ENCODE assay signal across 11 mouse cellular contexts in genomic region chr5:103261406-103261805, GRCm38 (mm10). TPM values are rescaled to one million over a fixed set of nuclear protein-coding genes. Genes with fewer than 3 reads are reported as not detected.
DNase-seq lines count a peak whose midpoint lies in the region; ATAC-seq and TF ChIP-seq lines count a peak whose summit lies in the region.
"Had no signal": no experiment of that assay in that cellular context is flagged by ENCODE, and none has a peak within 500 bp of the region (broad histone marks: within the 10 kb centered on the region; RNA-seq: fewer than 3 reads in every experiment).

No protein-coding gene starts in this region.

- H3K4me2 ChIP-seq in midbrain, postnatal 0 days (ENCODE audit: low read depth, low read length, poor library complexity, severe bottlenecking), result no peak overlapping the region
- H3K4me2 ChIP-seq in midbrain, embryonic 13.5 days (replicated peaks), result no peak overlapping the region
- H3K4me2 ChIP-seq in hindbrain, embryonic 16.5 days (ENCODE audit: low read length), result no peak overlapping the region
- H3K4me2 ChIP-seq: neural tube, embryonic 15.5 days had no signal

- H3K27me3 ChIP-seq in midbrain, postnatal 0 days (ENCODE audit: insufficient read depth, low read length), result no peaks in the 10 kb centered on the region
- H3K27me3 ChIP-seq in midbrain, embryonic 13.5 days, result no peaks in the 10 kb centered on the region
- no peaks in the 10 kb centered on the region for H3K27me3 ChIP-seq in hindbrain, embryonic 16.5 days (replicated peaks; ENCODE audit: control insufficient read depth, insufficient read depth, low read length)
- H3K27me3 ChIP-seq: neural tube, embryonic 15.5 days had no signal

- H3K4me3 ChIP-seq in midbrain, postnatal 0 days (ENCODE audit: low read depth, low read length), result no peak overlapping the region
- no peak overlapping the region for H3K4me3 ChIP-seq in midbrain, embryonic 13.5 days (replicated peaks)
- H3K4me3 ChIP-seq in hindbrain, embryonic 16.5 days (ENCODE audit: low read length), result no peak overlapping the region
- H3K4me3 ChIP-seq: limb, embryonic 10.5 days; neural tube, embryonic 15.5 days had no signal

- no peak overlapping the region for H3K27ac ChIP-seq in midbrain, postnatal 0 days (ENCODE audit: low read depth, low read length)
- H3K27ac ChIP-seq in midbrain, embryonic 13.5 days, result no peak overlapping the region
- no peak overlapping the region for H3K27ac ChIP-seq in hindbrain, embryonic 16.5 days (ENCODE audit: low read depth, low read length)
- H3K27ac ChIP-seq: limb, embryonic 10.5 days; macrophage; neural tube, embryonic 15.5 days; stomach, postnatal 0 days had no signal

- no peak overlapping the region for H3K9ac ChIP-seq in midbrain, postnatal 0 days (replicated peaks; ENCODE audit: low read length, poor library complexity, severe bottlenecking)
- H3K9ac ChIP-seq in midbrain, embryonic 13.5 days (replicated peaks), result no peak overlapping the region
- no peak overlapping the region for H3K9ac ChIP-seq in hindbrain, embryonic 16.5 days (ENCODE audit: low read depth, low read length)
- H3K9ac ChIP-seq: neural tube, embryonic 15.5 days had no signal

- ATAC-seq in midbrain, postnatal 0 days (ENCODE audit: low FRiP score), result no peak
- no peak for ATAC-seq in midbrain, embryonic 13.5 days
- ATAC-seq in CD4-positive, CD25-positive, alpha-beta regulatory T cell, adult 4 months, result no peak
- ATAC-seq in hindbrain, embryonic 16.5 days, result no peak

- DNase-seq in midbrain, postnatal 0 days (ENCODE audit: low spot score), result peak; percentile 31
- DNase-seq in kidney, adult 8-10 months, result peak; percentile 55 to 73
- DNase-seq in left cerebral cortex, adult 9 months (ENCODE audit: low spot score in 2 of 2), result peak; percentile 13 to 64
- DNase-seq in adrenal gland, adult (ENCODE audit: inconsistent age in 2 of 2, low spot score in 1 of 2), result no peak

- no peaks in the 10 kb centered on the region for H3K36me3 ChIP-seq in midbrain, postnatal 0 days (ENCODE audit: insufficient read depth, low read length)
- no peaks in the 10 kb centered on the region for H3K36me3 ChIP-seq in midbrain, embryonic 13.5 days
- no peaks in the 10 kb centered on the region for H3K36me3 ChIP-seq in hindbrain, embryonic 16.5 days (ENCODE audit: control insufficient read depth, insufficient read depth, low read length)
- H3K36me3 ChIP-seq: limb, embryonic 10.5 days; neural tube, embryonic 15.5 days had no signal

- no peaks in the 10 kb centered on the region for H3K4me1 ChIP-seq in midbrain, postnatal 0 days (ENCODE audit: insufficient read depth, low read length)
- H3K4me1 ChIP-seq in midbrain, embryonic 13.5 days (replicated peaks), result no peaks in the 10 kb centered on the region
- no peaks in the 10 kb centered on the region for H3K4me1 ChIP-seq in hindbrain, embryonic 16.5 days (ENCODE audit: control insufficient read depth, insufficient read depth, low read depth, low read length)
- H3K4me1 ChIP-seq: limb, embryonic 10.5 days; neural tube, embryonic 15.5 days had no signal

- TF ChIP-seq CTCF in midbrain, postnatal 0 days (IDR thresholded peaks at IDR 0.05), result no peak

- 88% methylated on average over 10 of the region's 10 CpGs for WGBS in midbrain, postnatal 0 days
- 96% methylated on average over 10 of the region's 10 CpGs for WGBS in midbrain, embryonic 13.5 days
- WGBS in hindbrain, embryonic 16.5 days, result 84% methylated on average over 10 of the region's 10 CpGs

- no peaks in the 10 kb centered on the region for H3K9me3 ChIP-seq in midbrain, postnatal 0 days (ENCODE audit: low read length)
- H3K9me3 ChIP-seq in midbrain, embryonic 13.5 days, result no peaks in the 10 kb centered on the region
- H3K9me3 ChIP-seq in hindbrain, embryonic 16.5 days (ENCODE audit: control insufficient read depth, low read length), result no peaks in the 10 kb centered on the region
- H3K9me3 ChIP-seq: limb, embryonic 10.5 days; neural tube, embryonic 15.5 days had no signal

RNA-seq across cellular contexts. Expression of gene Mapk10, which starts 50.3 kb away (rescaled TPM):
- 35.8 and 46.6 TPM in 2 replicates for total RNA-seq in midbrain, postnatal 0 days (2014; rRNA removed)
- 99.8 and 110 TPM in 2 replicates for polyA plus RNA-seq in midbrain, postnatal 0 days (2015; fragmentation: Nextera tagmentation; extraction: Ambion mirVana)
- polyA plus RNA-seq in midbrain, embryonic 13.5 days (2015; fragmentation: Nextera tagmentation; extraction: Ambion mirVana), result 104 and 107 TPM in 2 replicates
- not detected for polyA plus RNA-seq in CD4-positive, CD25-positive, alpha-beta regulatory T cell, adult 4 months (2017; shearing (Covaris generic))
- 92.4 and 96.7 TPM in 2 replicates for polyA plus RNA-seq in hindbrain, embryonic 16.5 days (2015; fragmentation: Nextera tagmentation; extraction: Ambion mirVana)
- polyA plus RNA-seq: macrophage had no signal

Comparison
In these comparisons a context has a peak if more than half of its experiments do, and no peak if none do; other contexts are left out.
1. DNase-seq: peak in midbrain, postnatal 0 days (single experiment), kidney, adult 8-10 months (2 of 2) and left cerebral cortex, adult 9 months (2 of 2); none in adrenal gland, adult (0 of 2).
2. RNA of gene Mapk10, which starts 50.3 kb away (polyA plus RNA-seq): 104 to 107 TPM in midbrain, embryonic 13.5 days, 99.8 to 110 TPM in midbrain, postnatal 0 days and 92.4 to 96.7 TPM in hindbrain, embryonic 16.5 days; not detected in CD4-positive, CD25-positive, alpha-beta regulatory T cell, adult 4 months; every median in the first group is over 10 times any median in the second.